Mouse (Mus musculus): ENCODE measurements around the gene Gpatch2l. TPM values are rescaled to one million over a fixed set of nuclear protein-coding genes. Genes with fewer than 3 reads are reported as not detected.

The Gpatch2l gene
- polyA plus RNA-seq, 1 experiment from 2014 or later = 31.2 TPM

- no peak for DNase-seq
- Histone ChIP-seq H3K27me3 (ENCODE audit: control insufficient read depth, insufficient read depth, low read length) (no peaks in the 10 kb centered on the region), H3K4me1 (ENCODE audit: control insufficient read depth, insufficient read depth, low read length) (no peaks in the 10 kb centered on the region), H3K9me3 (ENCODE audit: control insufficient read depth, low read length) (no peaks in the 10 kb centered on the region), H3K36me3 (ENCODE audit: control insufficient read depth, insufficient read depth, low read length) (peaks cover 11% of the 10 kb centered on the region), H3K4me2 (ENCODE audit: low read length) (no peak overlapping the region), H3K27ac (replicated peaks; ENCODE audit: low read depth, low read length) (no peak overlapping the region), H3K4me3 (replicated peaks; ENCODE audit: low read depth, low read length) (no peak overlapping the region), H3K9ac (replicated peaks; ENCODE audit: low read length) (no peak overlapping the region)
- WGBS = 83% methylated on average over 7 of the region's 7 CpGs
- ATAC-seq (ENCODE audit: low FRiP score, low TSS enrichment) = no peak
Measured at GRCm38 (mm10) chr12:86254910-86255309, 13.3 kb downstream of the Gpatch2l start.

GRCm38 (mm10) chr12:86271626-86272025 is 30.0 kb downstream of the Gpatch2l start:
- no peak overlapping the region for H3K4me2 ChIP-seq (ENCODE audit: low read length)
- H3K36me3 ChIP-seq (ENCODE audit: control insufficient read depth, insufficient read depth, low read length) = peaks cover 41% of the 10 kb centered on the region
- peaks cover 14% of the 10 kb centered on the region for H3K4me1 ChIP-seq (ENCODE audit: control insufficient read depth, insufficient read depth, low read length)
- DNase-seq (peak; percentile 61), ATAC-seq (ENCODE audit: low FRiP score, low TSS enrichment) (no peak)
- H3K27ac ChIP-seq (replicated peaks; ENCODE audit: low read depth, low read length) = peak overlapping the region; percentile 57
- H3K9me3 ChIP-seq (ENCODE audit: control insufficient read depth, low read length) = no peaks in the 10 kb centered on the region
- no peaks in the 10 kb centered on the region for H3K27me3 ChIP-seq (ENCODE audit: control insufficient read depth, insufficient read depth, low read length)
- 0 out of 2 replicates have a peak overlapping the region, but pooled peaks have one; percentile 24 for H3K9ac ChIP-seq (replicated peaks; ENCODE audit: low read length)
- H3K4me3 ChIP-seq (replicated peaks; ENCODE audit: low read depth, low read length) = no peak overlapping the region
- 35% methylated on average over 9 of the region's 9 CpGs for WGBS

- DNase-seq = no peak
- Histone ChIP-seq H3K4me2 (ENCODE audit: low read length) (no peak overlapping the region), H3K4me3 (replicated peaks; ENCODE audit: low read depth, low read length) (no peak overlapping the region), H3K9ac (replicated peaks; ENCODE audit: low read length) (no peak overlapping the region), H3K27ac (replicated peaks; ENCODE audit: low read depth, low read length) (no peak overlapping the region), H3K36me3 (ENCODE audit: control insufficient read depth, insufficient read depth, low read length) (peaks cover 21% of the 10 kb centered on the region), H3K9me3 (ENCODE audit: control insufficient read depth, low read length) (no peaks in the 10 kb centered on the region), H3K27me3 (ENCODE audit: control insufficient read depth, insufficient read depth, low read length) (no peaks in the 10 kb centered on the region), H3K4me1 (ENCODE audit: control insufficient read depth, insufficient read depth, low read length) (peaks cover 17% of the 10 kb centered on the region)
- ATAC-seq (ENCODE audit: low FRiP score, low TSS enrichment) = no peak
- WGBS = 63% methylated on average over 2 of the region's 2 CpGs
Measured at GRCm38 (mm10) chr12:86274246-86274645, 32.6 kb downstream of the Gpatch2l start.

- ATAC-seq (ENCODE audit: low FRiP score, low TSS enrichment) (no peak), DNase-seq (no peak)
- WGBS = 78% methylated on average over 3 of the region's 3 CpGs
- Histone ChIP-seq H3K27ac (replicated peaks; ENCODE audit: low read depth, low read length) (no peak overlapping the region), H3K4me3 (replicated peaks; ENCODE audit: low read depth, low read length) (no peak overlapping the region), H3K4me2 (ENCODE audit: low read length) (no peak overlapping the region), H3K9ac (replicated peaks; ENCODE audit: low read length) (no peak overlapping the region), H3K4me1 (ENCODE audit: control insufficient read depth, insufficient read depth, low read length) (peaks cover 22% of the 10 kb centered on the region), H3K27me3 (ENCODE audit: control insufficient read depth, insufficient read depth, low read length) (no peaks in the 10 kb centered on the region), H3K36me3 (ENCODE audit: control insufficient read depth, insufficient read depth, low read length) (peaks cover 9% of the 10 kb centered on the region; the same call in 1 of the 2 replicates), H3K9me3 (ENCODE audit: control insufficient read depth, low read length) (no peaks in the 10 kb centered on the region)
Measured at GRCm38 (mm10) chr12:86275731-86276130, 34.1 kb downstream of the Gpatch2l start.

- Histone ChIP-seq H3K27ac (replicated peaks; ENCODE audit: low read depth, low read length) (no peak overlapping the region), H3K4me3 (replicated peaks; ENCODE audit: low read depth, low read length) (no peak overlapping the region), H3K4me1 (ENCODE audit: control insufficient read depth, insufficient read depth, low read length) (peaks cover 19% of the 10 kb centered on the region), H3K4me2 (ENCODE audit: low read length) (no peak overlapping the region), H3K36me3 (ENCODE audit: control insufficient read depth, insufficient read depth, low read length) (0 out of 2 replicates have a peak, but pooled peaks cover 11% of the 10 kb centered on the region), H3K27me3 (ENCODE audit: control insufficient read depth, insufficient read depth, low read length) (no peaks in the 10 kb centered on the region), H3K9ac (replicated peaks; ENCODE audit: low read length) (no peak overlapping the region), H3K9me3 (ENCODE audit: control insufficient read depth, low read length) (no peaks in the 10 kb centered on the region)
- no peak for ATAC-seq (ENCODE audit: low FRiP score, low TSS enrichment)
- DNase-seq = no peak
- 55% methylated on average over 2 of the region's 2 CpGs for WGBS
Measured at GRCm38 (mm10) chr12:86276463-86276862, 34.8 kb downstream of the Gpatch2l start.

- Histone ChIP-seq H3K27me3 (ENCODE audit: control insufficient read depth, insufficient read depth, low read length) (no peaks in the 10 kb centered on the region), H3K9me3 (ENCODE audit: control insufficient read depth, low read length) (no peaks in the 10 kb centered on the region), H3K27ac (replicated peaks; ENCODE audit: low read depth, low read length) (no peak overlapping the region), H3K36me3 (ENCODE audit: control insufficient read depth, insufficient read depth, low read length) (0 out of 2 replicates have a peak, but pooled peaks cover 13% of the 10 kb centered on the region), H3K4me1 (ENCODE audit: control insufficient read depth, insufficient read depth, low read length) (peaks cover 16% of the 10 kb centered on the region), H3K9ac (replicated peaks; ENCODE audit: low read length) (no peak overlapping the region), H3K4me3 (replicated peaks; ENCODE audit: low read depth, low read length) (no peak overlapping the region), H3K4me2 (ENCODE audit: low read length) (no peak overlapping the region)
- DNase-seq (no peak), ATAC-seq (ENCODE audit: low FRiP score, low TSS enrichment) (no peak)
- WGBS = 23% methylated on average over 5 of the region's 5 CpGs
Measured at GRCm38 (mm10) chr12:86276895-86277294, 35.2 kb downstream of the Gpatch2l start.

GRCm38 (mm10) chr12:86280000-86280399 is 38.3 kb downstream of the Gpatch2l start:
- DNase-seq = peak; percentile 76
- peaks cover 27% of the 10 kb centered on the region; the same call in 1 of the 2 replicates for H3K36me3 ChIP-seq (ENCODE audit: control insufficient read depth, insufficient read depth, low read length)
- H3K9ac ChIP-seq (replicated peaks; ENCODE audit: low read length) = no peak overlapping the region
- 14% methylated on average over 10 of the region's 10 CpGs for WGBS
- no peaks in the 10 kb centered on the region for H3K27me3 ChIP-seq (ENCODE audit: control insufficient read depth, insufficient read depth, low read length)
- H3K4me1 ChIP-seq (ENCODE audit: control insufficient read depth, insufficient read depth, low read length) = peaks cover 24% of the 10 kb centered on the region; the same call in 1 of the 2 replicates
- H3K4me3 ChIP-seq (replicated peaks; ENCODE audit: low read depth, low read length) = no peak overlapping the region
- H3K9me3 ChIP-seq (ENCODE audit: control insufficient read depth, low read length) = no peaks in the 10 kb centered on the region
- H3K4me2 ChIP-seq (ENCODE audit: low read length) = no peak overlapping the region
- ATAC-seq (ENCODE audit: low FRiP score, low TSS enrichment) = no peak; the same call in 1 of the 2 replicates
- peak overlapping the region; percentile 45; the same call in 1 of the 2 replicates for H3K27ac ChIP-seq (replicated peaks; ENCODE audit: low read depth, low read length)

GRCm38 (mm10) chr12:86285704-86286103 is 44.0 kb downstream of the Gpatch2l start:
- Histone ChIP-seq H3K4me2 (ENCODE audit: low read length) (no peak overlapping the region), H3K9me3 (ENCODE audit: control insufficient read depth, low read length) (no peaks in the 10 kb centered on the region), H3K27me3 (ENCODE audit: control insufficient read depth, insufficient read depth, low read length) (no peaks in the 10 kb centered on the region), H3K4me3 (replicated peaks; ENCODE audit: low read depth, low read length) (no peak overlapping the region), H3K9ac (replicated peaks; ENCODE audit: low read length) (no peak overlapping the region), H3K27ac (replicated peaks; ENCODE audit: low read depth, low read length) (no peak overlapping the region), H3K4me1 (ENCODE audit: control insufficient read depth, insufficient read depth, low read length) (peaks cover 10% of the 10 kb centered on the region; the same call in 1 of the 2 replicates), H3K36me3 (ENCODE audit: control insufficient read depth, insufficient read depth, low read length) (peaks cover 53% of the 10 kb centered on the region)
- WGBS = 92% methylated on average over 2 of the region's 2 CpGs
- ATAC-seq (ENCODE audit: low FRiP score, low TSS enrichment) = no peak
- DNase-seq = no peak

GRCm38 (mm10) chr12:86297450-86297849 is 55.8 kb downstream of the Gpatch2l start:
- H3K27me3 ChIP-seq (ENCODE audit: control insufficient read depth, insufficient read depth, low read length) = no peaks in the 10 kb centered on the region
- H3K9ac ChIP-seq (replicated peaks; ENCODE audit: low read length) = no peak overlapping the region
- H3K4me2 ChIP-seq (ENCODE audit: low read length) = no peak overlapping the region
- no peaks in the 10 kb centered on the region for H3K36me3 ChIP-seq (ENCODE audit: control insufficient read depth, insufficient read depth, low read length)
- 78% methylated on average over 10 of the region's 10 CpGs for WGBS
- no peak for DNase-seq
- no peak for ATAC-seq (ENCODE audit: low FRiP score, low TSS enrichment)
- no peak overlapping the region for H3K27ac ChIP-seq (replicated peaks; ENCODE audit: low read depth, low read length)
- no peaks in the 10 kb centered on the region for H3K4me1 ChIP-seq (ENCODE audit: control insufficient read depth, insufficient read depth, low read length)
- no peaks in the 10 kb centered on the region for H3K9me3 ChIP-seq (ENCODE audit: control insufficient read depth, low read length)
- no peak overlapping the region for H3K4me3 ChIP-seq (replicated peaks; ENCODE audit: low read depth, low read length)
